Mouse (Mus musculus) liver, embryonic 18 days (tissue): ENCODE data around the gene Gls. TPM values are rescaled to one million over a fixed set of nuclear protein-coding genes. Genes with fewer than 3 reads are reported as not detected.

Experiments
- polyA plus RNA-seq: library from polyadenylated mRNA; depleted of rRNA; stranded (reverse); fragments of >200 nt; gene quantifications from 2 replicates; pipeline ENCODE4 v1.2.3, GENCODE M21; 2012; rRNA removed

Gls gene
- polyA plus RNA-seq: 11.1 and 11.6 TPM in 2 replicates

DNA sequence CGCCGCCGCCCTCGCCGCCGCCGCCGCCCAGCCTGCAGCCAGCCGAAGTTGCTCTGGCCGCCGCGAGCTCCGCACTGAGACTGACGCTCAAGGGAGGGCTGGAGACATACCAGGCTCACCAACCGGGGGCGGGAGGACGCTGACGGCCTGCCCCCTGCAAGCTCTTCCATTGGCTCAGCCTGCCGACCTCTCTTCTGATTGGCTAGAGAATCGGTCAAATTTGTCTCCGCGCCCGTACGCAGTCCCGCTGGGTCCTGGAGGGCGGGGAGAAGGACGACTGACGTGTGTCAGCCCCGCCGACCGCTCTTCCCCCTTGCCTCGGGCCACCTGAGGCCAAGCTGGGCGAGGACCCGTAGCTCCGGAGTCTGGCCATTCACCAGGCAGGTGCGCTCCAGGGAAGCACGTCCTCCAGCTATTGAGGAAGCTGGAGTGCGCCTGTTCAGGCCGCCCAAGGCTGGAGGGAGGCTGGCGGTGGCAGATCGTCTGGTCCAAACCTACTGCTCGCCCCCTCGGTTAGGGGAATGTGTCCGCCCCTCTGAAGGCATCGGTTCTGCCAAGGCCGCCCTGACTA is at the start of gene Gls:
TSS of gene Gls (minus strand) at position 90 of the 571 bp plus-strand sequence.

DNA sequence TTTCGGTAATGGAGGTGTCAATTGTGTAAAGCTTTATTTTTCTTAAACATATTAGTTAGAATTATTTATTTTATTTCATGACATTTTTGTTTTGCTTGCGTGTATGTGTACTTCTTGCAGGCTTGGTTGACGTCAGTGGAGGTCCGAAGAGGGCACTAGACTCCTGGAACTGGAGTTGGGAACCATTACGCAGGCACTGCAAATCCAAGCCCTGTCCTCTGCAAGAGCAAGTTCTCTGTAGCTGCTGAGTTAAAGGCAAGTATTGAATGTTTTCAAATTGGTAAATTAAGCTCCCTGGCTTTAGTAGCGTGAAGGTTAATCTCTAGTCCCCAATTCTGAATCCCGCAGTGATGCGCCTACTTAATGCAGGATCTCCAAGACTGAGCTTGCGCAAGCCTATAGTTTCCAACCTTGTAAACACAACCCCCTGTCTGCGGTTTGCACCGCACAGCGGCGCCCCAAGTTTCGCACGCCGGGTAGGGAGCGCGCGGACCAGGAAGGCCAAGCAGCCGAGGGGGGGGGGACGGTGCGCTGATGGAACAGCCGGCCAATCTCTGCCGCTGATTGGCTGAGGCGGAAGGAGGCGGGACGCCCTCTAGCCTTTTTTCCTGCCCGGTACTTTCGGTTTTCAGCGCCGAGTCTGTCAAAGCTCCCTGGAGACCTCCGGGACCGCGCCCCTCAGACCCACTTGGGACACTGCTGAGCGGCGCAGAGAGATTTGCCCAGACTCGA is 114.0 kb downstream of the Gls start, which contains the start of gene Stat1:
TSS of gene Stat1 (plus strand) at position 581 of the 732 bp plus-strand sequence.

Other genes starting within 250 kb of the Gls start
- gene Stat4, start 246.1 kb downstream of the Gls start, polyA plus RNA-seq: 0.72 and 1.0 TPM in 2 replicates
- 30.0 and 39.2 TPM in 2 replicates for gene Stat1, start 113.8 kb downstream of the Gls start, polyA plus RNA-seq